Mouse (Mus musculus) liver, embryonic 12.5 days (tissue): Measurements from ENCODE around the gene Utp11. TPM values are rescaled to one million over a fixed set of nuclear protein-coding genes. Genes with fewer than 3 reads are reported as not detected.
A peak's percentile ranks its signal among the peaks of the same experiment; 100 is the strongest.

Experiments
- ATAC-seq: fragments of 200-750 bp; cut with Nextera tagmentation; 2 replicates; pipeline ENCODE4 v1.8.0; 2017; ENCODE audit warnings: moderate number of reproducible peaks, mild to moderate bottlenecking, moderate library complexity
- H3K27ac ChIP-seq: fragments of 300-500 bp; sonication (generic); 2 replicates; pipeline ENCODE4 v1.5.1; 2016; ENCODE audit warnings: mild to moderate bottlenecking
- H3K27me3 ChIP-seq: fragments of 300-500 bp; sonication (generic); replicated peaks from 2 replicates; pipeline ENCODE4 v1.6.1; 2016; ENCODE audit warnings: mild to moderate bottlenecking, moderate library complexity
- H3K36me3 ChIP-seq: fragments of 300-500 bp; sonication (generic); 2 replicates; pipeline ENCODE4 v1.6.1; 2016; ENCODE audit warnings: mild to moderate bottlenecking, moderate library complexity
- H3K4me1 ChIP-seq: fragments of 300-500 bp; sonication (generic); 2 replicates; pipeline ENCODE4 v1.6.1; 2016
- H3K4me2 ChIP-seq: fragments of 300-500 bp; sonication (generic); 2 replicates; pipeline ENCODE4 v1.6.1; 2016; ENCODE audit warnings: mild to moderate bottlenecking, moderate library complexity
- H3K4me3 ChIP-seq: fragments of 300-500 bp; sonication (generic); 2 replicates; pipeline ENCODE4 v1.5.1; 2016; ENCODE audit warnings: mild to moderate bottlenecking, moderate library complexity
- H3K9ac ChIP-seq: fragments of 300-500 bp; sonication (generic); 2 replicates; pipeline ENCODE4 v1.6.1; 2016; ENCODE audit warnings: mild to moderate bottlenecking, moderate library complexity
- H3K9me3 ChIP-seq: fragments of 300-500 bp; sonication (generic); replicated peaks from 2 replicates; pipeline ENCODE4 v1.6.1; 2016; ENCODE audit warnings: mild to moderate bottlenecking, moderate library complexity
- WGBS: fragments of 180-500 bp; shearing (Covaris S2); methylation state at CpG from one replicate; pipeline ENCODE4 v1.1.7; 2016; ENCODE audit not compliant: insufficient replicate concordance; 5-methylcytosine and 5-hydroxymethylcytosine counted together
- microRNA counts: library from miRNA; unstranded; fragments of <30 nt; microRNA quantifications from one replicate; lab custom pipeline; 2017
- microRNA-seq: library from miRNA; unstranded; fragments of <30 nt; microRNA quantifications from one replicate; pipeline ENCODE4, GENCODE M21; 2017
- polyA plus RNA-seq: library from polyadenylated mRNA; unstranded; fragments of >200 nt; fragmentation: Nextera tagmentation; extraction: Ambion mirVana; gene quantifications from 2 replicates; pipeline ENCODE4 v1.2.1, GENCODE M21; 2016

Gene Utp11
- polyA plus RNA-seq, 1 experiment from 2014 or later, result 51.4 TPM

- Histone ChIP-seq H3K36me3 (no peaks in the 10 kb centered on the region), H3K9me3 (no peaks in the 10 kb centered on the region), H3K4me2 (peak overlapping the region; percentile 42), H3K9ac (peak overlapping the region; percentile 39; the same call in 1 of the 2 replicates), H3K27ac (peak overlapping the region; percentile 57; the same call in 1 of the 2 replicates), H3K4me3 (no peak overlapping the region), H3K4me1 (peaks cover 34% of the 10 kb centered on the region), H3K27me3 (peaks cover 84% of the 10 kb centered on the region)
- ATAC-seq, result peak; percentile 98
- WGBS, result 0% methylated on average over 3 of the region's 3 CpGs
These were observed 48.4 kb downstream of the Utp11 start for GRCm38 (mm10) chr4:124644974-124645433.

- ATAC-seq, result no peak
- no peak overlapping the region for H3K4me2 ChIP-seq
- no peaks in the 10 kb centered on the region for H3K36me3 ChIP-seq
- H3K27me3 ChIP-seq, result peaks cover 84% of the 10 kb centered on the region
- 70% methylated on average over 9 of the region's 9 CpGs for WGBS
- no peak overlapping the region for H3K4me3 ChIP-seq
- no peaks in the 10 kb centered on the region for H3K9me3 ChIP-seq
- H3K9ac ChIP-seq, result no peak overlapping the region
- peaks cover 37% of the 10 kb centered on the region for H3K4me1 ChIP-seq
- H3K27ac ChIP-seq, result no peak overlapping the region
These were observed 49.5 kb downstream of the Utp11 start for GRCm38 (mm10) chr4:124643859-124644258.

- no peak overlapping the region for H3K4me2 ChIP-seq
- no peak overlapping the region for H3K4me3 ChIP-seq
- WGBS, result 18% methylated on average over 12 of the region's 12 CpGs
- H3K4me1 ChIP-seq, result peaks cover 13% of the 10 kb centered on the region
- H3K27me3 ChIP-seq, result peaks cover 90% of the 10 kb centered on the region
- ATAC-seq, result no peak
- H3K9ac ChIP-seq, result no peak overlapping the region
- H3K27ac ChIP-seq, result no peak overlapping the region
- no peaks in the 10 kb centered on the region for H3K36me3 ChIP-seq
- H3K9me3 ChIP-seq, result no peaks in the 10 kb centered on the region
These were observed 53.7 kb downstream of the Utp11 start for GRCm38 (mm10) chr4:124639715-124640114.

- WGBS, result 3% methylated on average over 9 of the region's 9 CpGs
- no peaks in the 10 kb centered on the region for H3K9me3 ChIP-seq
- no peaks in the 10 kb centered on the region for H3K36me3 ChIP-seq
- ATAC-seq, result no peak
- H3K4me3 ChIP-seq, result no peak overlapping the region
- H3K27ac ChIP-seq, result no peak overlapping the region
- no peak overlapping the region for H3K9ac ChIP-seq
- H3K27me3 ChIP-seq, result peaks cover 65% of the 10 kb centered on the region
- no peak overlapping the region for H3K4me2 ChIP-seq
- no peaks in the 10 kb centered on the region for H3K4me1 ChIP-seq
These were observed 60.1 kb downstream of the Utp11 start for GRCm38 (mm10) chr4:124633281-124633680.

GRCm38 (mm10) chr4:124632856-124633255, 60.5 kb downstream of the Utp11 start:
- H3K27ac ChIP-seq, result no peak overlapping the region
- no peaks in the 10 kb centered on the region for H3K4me1 ChIP-seq
- peaks cover 60% of the 10 kb centered on the region for H3K27me3 ChIP-seq
- no peaks in the 10 kb centered on the region for H3K9me3 ChIP-seq
- WGBS, result 58% methylated on average over 10 of the region's 10 CpGs
- H3K36me3 ChIP-seq, result no peaks in the 10 kb centered on the region
- no peak for ATAC-seq
- H3K9ac ChIP-seq, result no peak overlapping the region
- no peak overlapping the region for H3K4me3 ChIP-seq
- no peak overlapping the region for H3K4me2 ChIP-seq

- Histone ChIP-seq H3K9ac (no peak overlapping the region), H3K9me3 (no peaks in the 10 kb centered on the region), H3K4me1 (no peaks in the 10 kb centered on the region), H3K4me2 (no peak overlapping the region), H3K4me3 (no peak overlapping the region), H3K36me3 (no peaks in the 10 kb centered on the region), H3K27ac (no peak overlapping the region), H3K27me3 (peaks cover 47% of the 10 kb centered on the region)
- ATAC-seq, result no peak
- WGBS, result 45% methylated on average over 4 of the region's 4 CpGs
These were observed 61.9 kb downstream of the Utp11 start for GRCm38 (mm10) chr4:124631456-124631855.

MicroRNA genes within 50 kb of the gene (microRNA counts, 519-probe panel; counts per million panel counts)
- microRNA mmu-miR-697 (lab: Ali Mortazavi, UCI), result 582 counts per million, percentile 70 among the panel's probes with 10 or more counts

Small RNA genes lying within 50 kb of the gene (microRNA-seq; reads per million reads assigned to microRNA genes)
- gene Gm24721 (not detected), gene Mir697 (not detected)

Other genes starting within 250 kb of the Utp11 start
- not detected in 2 replicates for gene 3100002H09Rik, start 82.8 kb downstream of the Utp11 start, polyA plus RNA-seq
- gene Pou3f1, start 36.8 kb downstream of the Utp11 start, polyA plus RNA-seq, result 0.02 and 0.22 TPM in 2 replicates
- gene Fhl3, start 7.1 kb upstream of the Utp11 start, polyA plus RNA-seq, result 3.5 and 3.7 TPM in 2 replicates
- 116 and 121 TPM in 2 replicates for gene Sf3a3, start 21.2 kb upstream of the Utp11 start, polyA plus RNA-seq
- gene Inpp5b, start 48.2 kb upstream of the Utp11 start, polyA plus RNA-seq, result 49.7 and 50.3 TPM in 2 replicates
- 16.3 and 16.6 TPM in 2 replicates for gene Mtf1, start 108.5 kb upstream of the Utp11 start, polyA plus RNA-seq
- 39.6 and 43.1 TPM in 2 replicates for gene Yrdc, start 157.1 kb upstream of the Utp11 start, polyA plus RNA-seq
- gene 1110065P20Rik, start 157.6 kb upstream of the Utp11 start, polyA plus RNA-seq, result 22.9 and 25.0 TPM in 2 replicates
- gene Maneal, start 168.6 kb upstream of the Utp11 start, polyA plus RNA-seq, result 0.06 and 0.08 TPM in 2 replicates
- gene Epha10, start 187.3 kb upstream of the Utp11 start, polyA plus RNA-seq, result 0.04 TPM in 1 of 2 replicates, not detected in the other
- gene 9930104L06Rik, start 243.4 kb upstream of the Utp11 start, polyA plus RNA-seq, result 7.5 and 8.3 TPM in 2 replicates
- gene Cdca8, start 245.7 kb upstream of the Utp11 start, polyA plus RNA-seq, result 173 and 177 TPM in 2 replicates